Mouse (Mus musculus) hindbrain, embryonic 11.5 days (tissue): ENCODE measurements around the gene Trim41. TPM values are rescaled to one million over a fixed set of nuclear protein-coding genes. Genes with fewer than 3 reads are reported as not detected.

Experiments
- ATAC-seq: fragments of 200-750 bp; cut with Nextera tagmentation; 2 replicates; pipeline ENCODE4 v1.8.0; 2017; ENCODE audit warnings: mild to moderate bottlenecking, moderate TSS enrichment, moderate library complexity; ENCODE audit not compliant: low FRiP score
- DNase-seq: peaks from one replicate; pipeline ENCODE4 v3.0.0-alpha.2; 2015; ENCODE audit warnings: low spot score
- H3K27ac ChIP-seq: fragments of 300-500 bp; sonication (generic); 2 replicates; pipeline ENCODE4 v1.5.1; 2014; ENCODE audit warnings: mild to moderate bottlenecking, low read depth, low read length
- H3K27me3 ChIP-seq: fragments of 300-500 bp; sonication (generic); 2 replicates; pipeline ENCODE4 v1.6.1; 2014; ENCODE audit warnings: mild to moderate bottlenecking, low read length, moderate library complexity, mixed read lengths; ENCODE audit not compliant: control insufficient read depth, insufficient read depth
- H3K36me3 ChIP-seq: fragments of 300-500 bp; sonication (generic); 2 replicates; pipeline ENCODE4 v1.6.1; 2014; ENCODE audit warnings: mild to moderate bottlenecking, low read length, moderate library complexity, mixed read lengths; ENCODE audit not compliant: control insufficient read depth, insufficient read depth
- H3K4me1 ChIP-seq: fragments of 300-500 bp; sonication (generic); replicated peaks from 2 replicates; pipeline ENCODE4 v1.6.1; 2014; ENCODE audit warnings: low read length, mixed read lengths; ENCODE audit not compliant: control insufficient read depth, insufficient read depth
- H3K4me2 ChIP-seq: fragments of 300-500 bp; sonication (generic); replicated peaks from 2 replicates; pipeline ENCODE4 v1.6.1; 2014; ENCODE audit warnings: mild to moderate bottlenecking, low read depth, low read length
- H3K4me3 ChIP-seq: fragments of 300-500 bp; sonication (generic); 2 replicates; pipeline ENCODE4 v1.5.1; 2014; ENCODE audit warnings: low read depth, low read length
- H3K9ac ChIP-seq: fragments of 300-500 bp; sonication (generic); 2 replicates; pipeline ENCODE4 v1.6.1; 2014; ENCODE audit warnings: low read depth, low read length
- H3K9me3 ChIP-seq: fragments of 300-500 bp; sonication (generic); 2 replicates; pipeline ENCODE4 v1.6.1; 2016; ENCODE audit warnings: low read length; ENCODE audit not compliant: control insufficient read depth
- WGBS: fragments of 180-500 bp; shearing (Covaris S2); extraction: QIAGEN DNeasy Blood & Tissue Kit; methylation state at CpG from one replicate; pipeline ENCODE4 v1.1.7; 2014; 5-methylcytosine and 5-hydroxymethylcytosine counted together
- polyA plus RNA-seq: library from polyadenylated mRNA; unstranded; fragments of >200 nt; fragmentation: Nextera tagmentation; extraction: Ambion mirVana; gene quantifications from 2 replicates; pipeline ENCODE4 v1.2.1, GENCODE M21; 2014

The Trim41 gene
- polyA plus RNA-seq, 1 experiment from 2014 or later = 4.2 TPM

- H3K4me3 ChIP-seq = no peak overlapping the region
- peaks cover 3% of the 10 kb centered on the region; the same call in 1 of the 2 replicates for H3K27me3 ChIP-seq
- no peaks in the 10 kb centered on the region for H3K36me3 ChIP-seq
Observed at GRCm38 (mm10) chr11:48840805-48841204, 23.7 kb upstream of the Trim41 start.

DNA sequence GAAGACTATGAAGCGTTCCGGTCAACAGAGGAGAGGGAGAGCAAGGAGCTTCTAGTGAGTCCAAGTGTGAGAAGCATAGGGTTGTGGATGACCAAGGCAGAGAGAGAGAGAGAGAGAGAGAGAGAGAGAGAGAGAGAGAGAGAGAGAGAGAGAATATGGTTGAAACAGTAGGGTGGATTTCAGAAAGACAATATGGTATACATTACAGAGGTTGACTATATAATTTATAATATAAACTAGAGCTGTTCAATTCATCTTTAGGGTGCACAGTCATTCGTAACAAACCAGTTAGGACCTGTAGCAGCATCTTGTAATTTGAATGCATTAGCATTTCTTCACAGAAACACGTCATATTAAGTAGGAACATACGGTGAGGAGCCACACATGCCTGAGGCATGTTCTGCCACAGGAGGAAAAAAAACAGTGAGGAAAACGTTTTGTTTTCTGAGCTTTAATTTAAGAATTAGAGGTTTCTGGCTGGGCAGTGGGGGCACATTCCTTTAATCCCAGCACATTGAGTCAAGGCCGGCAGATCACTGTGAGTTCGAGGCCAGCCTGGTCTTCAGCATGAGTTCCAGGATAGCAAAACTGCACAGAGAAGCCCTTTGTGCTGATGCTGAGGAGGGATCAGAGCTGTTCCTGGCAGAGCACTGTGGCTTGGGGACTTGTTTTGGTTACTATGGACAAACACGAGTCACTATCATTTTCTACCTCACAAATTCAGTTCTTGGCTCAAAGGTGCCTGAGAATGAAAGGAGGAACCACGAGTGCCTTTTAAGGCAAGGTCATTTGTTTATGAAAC lies 21.9 kb upstream of the Trim41 start:
- Histone ChIP-seq H3K27me3 (peaks cover 5% of the 10 kb centered on the region; the same call in 1 of the 2 replicates), H3K4me2 (peak overlapping the region; percentile 94; the same call in 1 of the 2 replicates)
- 75% methylated on average over 10 of the region's 10 CpGs for WGBS

More at GRCm38 (mm10) chr11:48840805-48841204, 23.7 kb upstream of the Trim41 start:
- Histone ChIP-seq H3K9ac (no peak overlapping the region), H3K9me3 (no peaks in the 10 kb centered on the region), H3K4me1 (0 out of 2 replicates have a peak, but pooled peaks cover 4% of the 10 kb centered on the region), H3K4me2 (no peak overlapping the region), H3K27ac (no peak overlapping the region)
- ATAC-seq = no peak
- DNase-seq = no peak

DNA sequence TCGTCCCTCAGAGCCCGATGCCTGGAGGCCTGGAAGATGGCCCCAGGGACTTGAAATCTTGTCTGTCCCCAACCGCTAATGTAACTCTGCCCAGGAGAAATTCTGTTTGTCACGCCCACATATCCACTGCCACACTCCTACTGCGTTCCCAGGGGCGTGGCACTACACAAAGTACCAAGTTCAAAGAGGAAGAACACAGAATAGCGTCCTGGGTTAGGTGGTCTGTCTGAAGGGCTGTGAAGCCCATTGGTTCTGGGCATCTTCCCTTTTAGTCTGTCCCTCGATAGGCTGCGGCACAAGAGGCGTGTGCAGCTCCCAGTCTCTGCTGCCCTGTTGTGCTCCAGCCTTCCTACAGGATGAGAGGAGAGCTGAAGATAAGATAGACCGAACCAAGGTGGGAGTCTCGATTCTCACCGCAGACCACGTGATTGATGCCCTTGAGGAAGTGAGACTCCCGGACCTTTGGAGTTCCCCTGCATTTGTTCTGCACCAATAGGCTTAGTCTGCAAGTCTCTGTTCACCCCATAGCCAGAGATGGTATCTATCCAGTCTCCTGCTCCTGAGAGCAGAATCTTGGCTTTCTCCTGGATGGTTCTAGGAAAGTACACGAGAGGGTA lies 21.1 kb upstream of the Trim41 start:
- Histone ChIP-seq H3K9ac (peak overlapping the region; percentile 31; the same call in 1 of the 2 replicates), H3K4me3 (peak overlapping the region; percentile 77), H3K9me3 (no peaks in the 10 kb centered on the region), H3K4me1 (0 out of 2 replicates have a peak, but pooled peaks cover 4% of the 10 kb centered on the region), H3K4me2 (peak overlapping the region; percentile 94), H3K27ac (no peak overlapping the region), H3K27me3 (peaks cover 5% of the 10 kb centered on the region; the same call in 1 of the 2 replicates), H3K36me3 (no peaks in the 10 kb centered on the region)
- 4% methylated on average over 16 of the region's 16 CpGs for WGBS
- ATAC-seq = peak; percentile 11; the same call in 1 of the 2 replicates
- peak; percentile 49 for DNase-seq

More for the DNA sequence above, 21.9 kb upstream of the Trim41 start:
- 0 out of 2 replicates have a peak, but pooled peaks cover 4% of the 10 kb centered on the region for H3K4me1 ChIP-seq
- H3K4me3 ChIP-seq = peak overlapping the region; percentile 77; the same call in 1 of the 2 replicates
- H3K27ac ChIP-seq = no peak overlapping the region
- no peak overlapping the region for H3K9ac ChIP-seq
- ATAC-seq (no peak), DNase-seq (no peak)
- H3K36me3 ChIP-seq = no peaks in the 10 kb centered on the region
- no peaks in the 10 kb centered on the region for H3K9me3 ChIP-seq

DNA sequence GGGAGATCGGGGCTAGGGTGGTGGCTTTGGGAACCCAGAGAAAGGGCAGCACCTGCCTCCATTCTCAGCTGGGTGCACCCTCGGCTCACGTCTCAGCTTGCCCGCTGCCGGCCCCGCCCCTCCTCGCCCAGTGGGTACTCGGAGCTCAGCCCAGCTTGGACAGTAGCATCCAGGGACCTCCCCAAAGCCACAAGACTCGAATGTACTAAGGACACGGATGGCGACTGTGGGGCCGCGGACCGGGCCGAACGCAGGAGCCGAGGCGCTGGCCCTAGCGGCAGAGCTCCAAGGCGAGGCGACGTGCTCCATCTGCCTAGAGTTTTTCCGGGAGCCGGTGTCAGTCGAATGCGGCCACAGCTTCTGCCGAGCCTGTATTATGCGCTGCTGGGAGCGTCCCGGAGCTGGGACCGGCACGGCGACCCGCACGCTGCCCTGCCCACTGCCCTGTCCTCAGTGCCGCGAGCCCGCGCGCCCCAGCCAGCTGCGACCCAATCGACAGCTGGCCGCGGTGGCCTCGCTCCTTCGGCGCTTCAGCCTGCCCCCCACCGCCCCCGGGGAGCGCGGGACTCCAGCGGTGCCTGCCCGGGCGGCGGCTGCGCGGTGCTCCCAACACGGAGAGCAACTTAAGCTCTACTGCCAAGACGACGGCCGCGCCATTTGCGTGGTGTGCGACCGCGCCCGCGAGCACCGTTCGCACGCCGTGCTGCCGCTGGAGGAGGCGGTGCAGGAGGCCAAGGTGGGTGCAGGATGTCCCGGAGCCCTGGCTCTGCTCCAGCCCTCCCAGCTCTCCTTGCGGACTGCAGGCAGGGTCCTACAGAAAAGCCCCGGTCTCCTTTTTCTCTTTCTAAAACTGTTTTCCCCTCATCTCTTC lies 20.4 kb upstream of the Trim41 start:
- Histone ChIP-seq H3K27ac (no peak overlapping the region), H3K27me3 (peaks cover 5% of the 10 kb centered on the region; the same call in 1 of the 2 replicates), H3K4me3 (peak overlapping the region; percentile 77)

GRCm38 (mm10) chr11:48836990-48837309 lies 19.8 kb upstream of the Trim41 start:
- WGBS = 7% methylated on average over 11 of the region's 11 CpGs
- H3K9me3 ChIP-seq = no peaks in the 10 kb centered on the region
- peak overlapping the region; percentile 77 for H3K4me3 ChIP-seq
- H3K4me2 ChIP-seq = peak overlapping the region; percentile 94
- H3K27me3 ChIP-seq = peaks cover 5% of the 10 kb centered on the region; the same call in 1 of the 2 replicates
- no peaks in the 10 kb centered on the region for H3K36me3 ChIP-seq
- DNase-seq (no peak), ATAC-seq (no peak)
- peak overlapping the region; percentile 65; the same call in 1 of the 2 replicates for H3K9ac ChIP-seq
- H3K4me1 ChIP-seq = 0 out of 2 replicates have a peak, but pooled peaks cover 4% of the 10 kb centered on the region
- no peak overlapping the region for H3K27ac ChIP-seq

More for the DNA sequence above, 20.4 kb upstream of the Trim41 start:
- ATAC-seq (peak; percentile 48), DNase-seq (peak; percentile 69)
- peak overlapping the region; percentile 65 for H3K9ac ChIP-seq
- no peaks in the 10 kb centered on the region for H3K9me3 ChIP-seq
- H3K4me2 ChIP-seq = peak overlapping the region; percentile 94
- under 1% methylated on average over 64 of the region's 77 CpGs for WGBS
- 0 out of 2 replicates have a peak, but pooled peaks cover 4% of the 10 kb centered on the region for H3K4me1 ChIP-seq
- no peaks in the 10 kb centered on the region for H3K36me3 ChIP-seq

- WGBS = 78% methylated on average over 6 of the region's 6 CpGs
- Histone ChIP-seq H3K9me3 (no peaks in the 10 kb centered on the region), H3K9ac (no peak overlapping the region), H3K27ac (no peak overlapping the region), H3K4me1 (0 out of 2 replicates have a peak, but pooled peaks cover 4% of the 10 kb centered on the region), H3K36me3 (no peaks in the 10 kb centered on the region), H3K4me2 (no peak overlapping the region), H3K4me3 (no peak overlapping the region), H3K27me3 (peaks cover 5% of the 10 kb centered on the region; the same call in 1 of the 2 replicates)
- no peak for DNase-seq
- ATAC-seq = no peak
Observed at GRCm38 (mm10) chr11:48835923-48836322, 18.8 kb upstream of the Trim41 start.

- ATAC-seq = peak; percentile 89
- H3K27me3 ChIP-seq = peaks cover 5% of the 10 kb centered on the region; the same call in 1 of the 2 replicates
- H3K9ac ChIP-seq = peak overlapping the region; percentile 60
- H3K4me3 ChIP-seq = peak overlapping the region; percentile 54
- WGBS = under 1% methylated on average over 30 of the region's 30 CpGs
- peak overlapping the region; percentile 30; the same call in 1 of the 2 replicates for H3K27ac ChIP-seq
- H3K9me3 ChIP-seq = no peaks in the 10 kb centered on the region
- 0 out of 2 replicates have a peak, but pooled peaks cover 4% of the 10 kb centered on the region for H3K4me1 ChIP-seq
- H3K36me3 ChIP-seq = no peaks in the 10 kb centered on the region
- peak overlapping the region; percentile 56 for H3K4me2 ChIP-seq
- DNase-seq = peak; percentile 94
Observed at GRCm38 (mm10) chr11:48833731-48834639, 16.8 kb upstream of the Trim41 start.
